Mouse (Mus musculus) kidney, adult 2 months (tissue): ENCODE results near the gene Gstt4.

Experiments
- CTCF ChIP-seq: fragments of 200-500 bp; conservative IDR thresholded peaks from 2 replicates; pipeline ENCODE4 v1.5.1; 2011; ENCODE audit warnings: low read depth, mild to moderate bottlenecking, control low read depth, low read length, moderate library complexity, mixed read lengths; ENCODE audit not compliant: insufficient read depth, insufficient read length
- POLR2A ChIP-seq: fragments of 200-500 bp; IDR thresholded peaks from one replicate; pipeline ENCODE4 v1.6.1; 2011; ENCODE audit warnings: low read depth, low read length, control low read depth

- TF ChIP-seq CTCF (no peak), POLR2A (no peak)
These were observed 5.5 kb upstream of the Gstt4 start for GRCm38 (mm10) chr10:75827668-75828360.
